In the genomic region with DNA sequence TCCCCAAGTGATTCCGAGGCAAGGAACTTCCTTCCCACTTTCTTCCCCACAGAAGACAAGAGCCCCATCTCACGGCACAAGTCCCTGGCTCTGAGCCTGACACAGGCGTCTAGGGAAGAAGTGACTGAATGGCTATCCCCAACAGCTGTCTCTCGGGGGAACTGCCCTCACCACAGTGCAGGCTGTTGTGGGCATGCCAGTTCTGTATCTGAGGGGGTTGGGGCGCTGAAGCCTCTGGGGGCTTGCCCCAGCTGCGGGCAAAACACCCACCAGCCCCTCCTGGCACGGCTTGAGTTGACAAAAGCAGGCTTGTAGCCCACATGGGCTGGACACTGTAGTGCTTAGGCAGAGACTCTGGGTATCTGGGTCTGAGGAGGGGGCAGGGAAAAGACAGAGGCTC, we compare ENCODE assay signal across 8 mouse cellular contexts. TPM values are rescaled to one million over a fixed set of nuclear protein-coding genes. Genes with fewer than 3 reads are reported as not detected.
DNase-seq lines count a peak whose midpoint lies in the region; ATAC-seq and TF ChIP-seq lines count a peak whose summit lies in the region.
"Had no signal": no experiment of that assay in that cellular context is flagged by ENCODE, and none has a peak within 500 bp of the region (broad histone marks: within the 10 kb centered on the region; RNA-seq: fewer than 3 reads in every experiment).

No protein-coding gene starts in this region.

- H3K4me2 ChIP-seq in embryonic facial prominence, embryonic 13.5 days = no peak overlapping the region

- ATAC-seq in embryonic facial prominence, embryonic 13.5 days (ENCODE audit: insufficient number of reproducible peaks, insufficient read depth, low FRiP score, low TSS enrichment, low read depth) = no peak

- H3K27ac ChIP-seq in layer of hippocampus, adult 2 months = peak overlapping the region; percentile 80
- peak overlapping the region; percentile 73 for H3K27ac ChIP-seq in embryonic facial prominence, embryonic 13.5 days

- peaks cover 23% of the 10 kb centered on the region for H3K36me3 ChIP-seq in embryonic facial prominence, embryonic 13.5 days

- 68% methylated on average over 7 of the region's 7 CpGs for WGBS in embryonic facial prominence, embryonic 13.5 days

- peaks cover 56% of the 10 kb centered on the region for H3K4me1 ChIP-seq in embryonic facial prominence, embryonic 13.5 days

- DNase-seq in layer of hippocampus, adult 2 months (ENCODE audit: low spot score in 2 of 2) = no peak
- no peak for DNase-seq in layer of hippocampus, adult 9-10 months (ENCODE audit: low spot score)
- peak; percentile 32 to 38 for DNase-seq in cerebellum, adult 18-20 months
- DNase-seq in layer of hippocampus, postnatal 14 days (ENCODE audit: low spot score in 2 of 2) = peak; percentile 52 to 76
- no peak for DNase-seq in ovary, postnatal 14 days (ENCODE audit: low spot score)
- DNase-seq in adipocyte (ENCODE audit: low spot score) = no peak

- 0 out of 2 replicates have a peak overlapping the region, but pooled peaks have one; percentile 40 for H3K9ac ChIP-seq in embryonic facial prominence, embryonic 13.5 days

- H3K27me3 ChIP-seq in embryonic facial prominence, embryonic 13.5 days = no peaks in the 10 kb centered on the region

- no peaks in the 10 kb centered on the region for H3K9me3 ChIP-seq in embryonic facial prominence, embryonic 13.5 days

- H3K4me3 ChIP-seq in layer of hippocampus, adult 2 months = no peak overlapping the region
- H3K4me3 ChIP-seq in embryonic facial prominence, embryonic 13.5 days = no peak overlapping the region

- TF ChIP-seq CTCF in layer of hippocampus, adult 2 months (conservative IDR thresholded peaks at IDR 0.05) = no peak

RNA-seq across cellular contexts. Expression of gene Soga1, which starts 14.9 kb away (rescaled TPM):
- total RNA-seq in layer of hippocampus, adult 2 months (2021) = 10 to 100 TPM; 31.4 to 36.3 TPM
- polyA plus RNA-seq in embryonic facial prominence, embryonic 13.5 days (2015; fragmentation: Nextera tagmentation; extraction: Ambion mirVana) = 4.6 and 7.1 TPM in 2 replicates
- total RNA-seq in layer of hippocampus, postnatal 14 days (2021) = 10 to 100 TPM; 63.0 to 66.5 TPM

RNA-seq across cellular contexts. Expression of gene Tldc2, which starts 22.7 kb away (rescaled TPM):
- total RNA-seq in layer of hippocampus, adult 2 months (2021) = not detected
- polyA plus RNA-seq in embryonic facial prominence, embryonic 13.5 days (2015; fragmentation: Nextera tagmentation; extraction: Ambion mirVana) = not detected in 2 replicates
- not detected for total RNA-seq in layer of hippocampus, postnatal 14 days (2021)
- total RNA-seq: heart, postnatal 14 days had no signal

RNA-seq across cellular contexts. Expression of gene Dsn1, which starts 57.2 kb away (rescaled TPM):
- total RNA-seq in layer of hippocampus, adult 2 months (2021) = 1 to 10 TPM; 2.8 to 3.7 TPM
- 39.4 and 40.1 TPM in 2 replicates for polyA plus RNA-seq in embryonic facial prominence, embryonic 13.5 days (2015; fragmentation: Nextera tagmentation; extraction: Ambion mirVana)
- 1 to 10 TPM; 4.0 to 5.4 TPM for total RNA-seq in layer of hippocampus, postnatal 14 days (2021)

Comparison
In these comparisons a context has a peak if more than half of its experiments do, and no peak if none do; other contexts are left out.
1. DNase-seq: peak in cerebellum, adult 18-20 months (2 of 2) and layer of hippocampus, postnatal 14 days (2 of 2); none in layer of hippocampus, adult 2 months (0 of 2), layer of hippocampus, adult 9-10 months (single experiment), ovary, postnatal 14 days (single experiment) and adipocyte (single experiment).